Mouse (Mus musculus) megakaryocyte progenitor cell, adult 5-6 weeks (primary cell): Measurements from ENCODE around the gene Cacna1c. TPM values are rescaled to one million over a fixed set of nuclear protein-coding genes. Genes with fewer than 3 reads are reported as not detected.

Experiments
- ATAC-seq: replicated peaks from 2 replicates; pipeline ENCODE4 v1.8.0; 2016; ENCODE audit warnings: mild to moderate bottlenecking, moderate TSS enrichment, inconsistent platforms; ENCODE audit not compliant: poor library complexity
- total RNA-seq, 2 experiments: library from RNA; stranded (forward) in 1 of 2; stranded (reverse) in 1 of 2; fragments of 157-497, 149-512 nt in 1 of 2; fragments of 200-1000 nt in 1 of 2; gene quantifications; 2 replicates each; pipeline versions ENCODE4 v1.2.3 to v1.2.4; 2015 to 2017

The Cacna1c gene
- total RNA-seq, 2 experiments from 2014 or later = not detected

DNA sequence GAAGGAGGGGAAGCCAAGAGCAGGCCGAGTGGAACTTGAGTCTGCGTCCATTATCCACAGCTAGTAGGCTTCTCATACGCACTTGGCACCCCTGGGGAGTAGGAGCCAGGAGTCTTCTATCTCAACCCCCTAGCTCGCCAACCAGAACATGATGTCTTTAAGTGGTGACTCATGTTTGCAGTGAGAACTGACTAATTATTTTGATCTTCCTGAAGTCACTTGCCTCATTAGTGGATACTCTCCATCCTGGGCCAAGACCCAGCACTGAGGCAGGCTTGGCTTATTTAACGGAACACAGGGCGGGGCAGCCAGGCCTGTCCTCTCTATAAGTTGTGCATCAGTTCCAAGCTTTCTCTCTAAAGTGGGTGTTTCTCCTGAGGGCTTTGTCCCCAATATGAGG lies 177.3 kb downstream of the Cacna1c start:
- ATAC-seq = no peak

DNA sequence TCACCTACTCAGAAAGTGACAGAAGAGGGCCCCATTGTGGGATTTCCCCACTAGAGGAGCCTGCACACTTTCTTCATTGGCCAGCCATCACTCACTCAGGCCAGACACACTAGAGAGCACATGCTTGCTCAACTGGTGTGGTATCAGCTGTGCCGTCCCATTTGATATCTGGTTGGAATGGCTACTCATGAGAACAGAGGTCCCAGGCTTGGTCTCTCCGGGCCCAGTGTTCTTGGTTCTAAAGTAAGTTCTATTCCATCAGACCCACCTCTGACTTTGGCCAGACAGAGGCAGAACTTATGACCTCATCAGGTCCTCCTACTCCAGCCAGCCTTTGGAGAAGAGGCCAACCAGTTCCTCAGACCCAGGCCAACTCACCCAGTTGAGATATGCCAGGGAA lies 178.0 kb downstream of the Cacna1c start:
- no peak for ATAC-seq

DNA sequence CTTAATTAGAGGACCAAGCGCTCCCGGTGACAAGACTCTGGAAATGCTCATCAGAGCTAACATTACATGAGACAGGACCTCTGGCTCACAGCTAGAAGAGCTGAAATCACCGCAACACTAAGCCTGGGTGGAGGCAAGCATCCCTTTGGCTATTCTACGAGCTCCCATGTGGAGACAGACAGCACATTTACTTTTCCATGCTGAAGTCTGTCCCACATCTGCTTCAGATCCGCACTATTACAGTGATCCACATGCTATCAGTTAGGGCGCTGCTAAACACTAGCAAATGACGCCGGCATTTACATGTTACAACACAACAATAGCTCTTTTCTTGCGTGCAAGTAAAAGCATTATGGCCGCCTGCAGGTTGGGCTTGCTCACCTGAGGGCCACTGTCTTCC lies 178.7 kb downstream of the Cacna1c start:
- no peak for ATAC-seq

DNA sequence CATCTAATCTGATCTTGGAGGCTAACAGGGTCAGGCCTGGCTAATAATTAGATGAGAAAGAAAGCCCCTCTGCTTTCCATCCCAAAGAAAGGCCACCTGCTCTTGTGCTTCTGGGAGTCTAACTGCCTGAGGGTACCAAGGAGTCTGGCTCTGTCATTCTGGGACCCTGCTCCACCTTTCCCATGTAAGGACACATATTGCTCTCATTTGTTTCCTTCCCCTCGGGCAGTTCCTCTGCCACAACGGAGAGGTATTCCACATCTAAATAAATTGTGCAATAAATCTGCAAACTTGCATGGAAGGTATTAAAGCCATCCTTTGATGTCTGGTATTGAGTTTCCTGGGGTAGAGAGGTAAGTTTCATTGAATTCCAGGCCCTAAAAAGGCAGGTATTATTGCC lies 180.9 kb downstream of the Cacna1c start:
- no peak for ATAC-seq

DNA sequence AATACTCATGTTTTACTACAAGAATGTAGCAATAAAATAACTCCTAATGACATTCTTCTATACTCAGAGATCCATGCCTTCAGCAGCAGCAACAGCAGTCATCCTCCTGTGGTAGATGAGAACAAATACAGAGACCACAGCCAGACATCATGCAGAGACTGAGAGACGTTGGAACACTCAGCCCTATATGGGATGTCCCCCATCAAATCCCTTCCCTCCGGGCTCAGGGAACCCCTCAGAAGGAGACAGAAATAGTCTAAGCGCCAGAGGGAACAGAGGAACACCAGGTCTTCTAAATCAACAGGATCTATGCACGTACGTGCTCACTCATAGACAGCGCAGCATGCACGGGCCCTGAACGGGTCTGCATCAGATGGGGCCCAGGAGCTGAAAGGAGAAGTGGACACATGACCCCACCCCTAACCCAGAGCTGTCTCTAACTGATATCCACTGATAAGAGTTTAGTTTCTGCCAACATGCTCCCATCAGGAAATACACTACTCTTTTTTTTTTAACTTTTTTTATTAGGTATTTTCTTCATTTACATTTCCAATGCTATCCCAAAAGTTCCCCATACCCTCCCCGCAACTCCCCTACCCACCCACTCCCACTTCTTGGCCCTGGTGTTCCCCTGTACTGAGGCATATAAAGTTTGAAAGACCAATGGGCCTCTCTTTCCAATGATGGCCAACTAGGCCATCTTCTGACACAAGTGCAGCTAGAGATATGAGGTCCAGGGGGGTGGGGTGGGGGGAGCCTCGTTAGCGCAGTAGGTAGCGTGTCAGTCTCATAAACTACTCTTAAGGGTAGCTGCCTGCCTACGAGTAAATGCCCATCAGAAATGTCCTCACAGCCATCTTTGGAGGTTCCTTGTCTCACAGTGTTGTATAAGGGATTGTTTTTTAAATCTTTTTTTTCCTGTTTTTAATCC lies 182.8 kb downstream of the Cacna1c start:
- peak; percentile 86 for ATAC-seq

DNA sequence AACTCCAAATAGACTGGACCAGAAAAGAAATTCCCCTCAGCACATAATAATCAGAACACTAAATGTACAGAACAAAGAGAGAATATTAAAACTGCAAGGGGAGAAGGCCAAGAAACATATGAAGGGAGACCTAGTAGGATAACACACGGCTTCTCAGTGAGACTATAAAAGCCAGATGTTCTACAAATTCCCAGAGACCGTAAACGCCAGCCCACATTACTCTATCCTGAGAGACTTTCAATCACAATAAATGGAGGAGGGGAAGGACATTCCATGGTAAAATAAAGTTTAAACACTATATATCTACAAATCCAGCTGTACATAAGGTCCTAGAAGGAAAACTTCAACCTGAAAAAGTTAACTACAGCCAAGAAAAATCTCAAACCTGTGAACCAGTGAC lies 185.3 kb downstream of the Cacna1c start:
- no peak for ATAC-seq

DNA sequence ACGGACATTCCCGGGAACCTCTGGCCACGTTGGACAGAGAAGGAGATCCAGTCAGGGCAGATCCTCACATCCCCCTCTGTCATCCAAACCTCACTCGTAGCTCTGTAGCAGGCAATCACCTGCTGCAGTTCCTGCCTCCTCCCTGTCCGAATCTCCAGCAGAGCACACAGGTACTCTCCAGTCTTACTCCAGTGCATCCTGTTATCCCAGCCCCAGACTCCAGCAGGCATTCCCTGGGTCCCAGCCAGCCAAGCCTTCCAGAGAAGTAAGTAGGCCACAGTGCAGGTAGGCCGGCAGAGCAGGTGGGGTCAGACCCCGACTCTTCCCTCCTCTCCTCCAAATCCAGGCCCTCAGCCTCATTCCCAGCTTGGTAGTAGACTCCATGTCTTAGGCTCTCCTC lies 186.7 kb downstream of the Cacna1c start:
- no peak for ATAC-seq

DNA sequence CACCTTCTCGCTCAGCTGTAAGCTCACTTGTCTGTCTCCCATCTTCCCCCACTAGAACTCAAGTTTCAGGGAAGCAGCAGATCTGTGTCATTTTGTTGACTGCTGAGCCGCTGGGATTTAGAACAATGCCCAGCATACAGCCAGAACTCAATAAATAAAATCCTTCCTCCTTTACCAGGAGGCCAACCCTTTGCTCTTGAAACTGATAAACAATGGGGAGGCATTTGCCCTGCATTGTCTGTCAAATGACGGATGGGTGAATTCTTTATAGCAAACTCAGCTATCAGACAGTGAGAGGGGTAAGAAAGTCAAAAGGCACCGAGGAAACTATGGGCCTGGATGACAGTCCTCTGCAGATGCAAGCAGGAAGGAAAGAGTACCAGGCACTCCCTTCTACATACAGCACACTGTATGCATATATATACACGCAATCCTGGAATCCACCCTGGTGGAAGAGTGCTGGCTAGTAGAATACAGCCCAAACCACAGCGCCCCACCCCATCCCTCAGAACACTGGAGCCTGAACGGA lies 187.5 kb downstream of the Cacna1c start:
- no peak for ATAC-seq

DNA sequence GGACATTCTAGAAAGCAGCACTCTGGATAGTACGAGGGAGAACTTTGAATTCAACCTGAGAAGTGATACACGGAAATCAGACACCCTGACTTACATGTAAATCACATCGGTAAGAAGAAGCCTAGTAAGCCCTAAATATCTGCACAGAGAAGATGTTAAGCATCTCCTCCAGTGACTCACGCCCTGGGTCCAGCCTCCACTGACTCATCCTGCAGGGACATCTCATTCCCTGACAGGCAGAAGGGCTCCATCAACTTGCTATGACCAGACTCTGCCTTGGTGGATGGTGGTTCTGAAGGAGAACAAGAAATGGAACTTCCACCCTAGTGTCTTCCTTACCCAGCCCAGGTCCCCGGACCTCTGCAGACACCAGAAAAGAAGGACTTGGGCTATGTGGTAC lies 191.6 kb downstream of the Cacna1c start:
- ATAC-seq = no peak

DNA sequence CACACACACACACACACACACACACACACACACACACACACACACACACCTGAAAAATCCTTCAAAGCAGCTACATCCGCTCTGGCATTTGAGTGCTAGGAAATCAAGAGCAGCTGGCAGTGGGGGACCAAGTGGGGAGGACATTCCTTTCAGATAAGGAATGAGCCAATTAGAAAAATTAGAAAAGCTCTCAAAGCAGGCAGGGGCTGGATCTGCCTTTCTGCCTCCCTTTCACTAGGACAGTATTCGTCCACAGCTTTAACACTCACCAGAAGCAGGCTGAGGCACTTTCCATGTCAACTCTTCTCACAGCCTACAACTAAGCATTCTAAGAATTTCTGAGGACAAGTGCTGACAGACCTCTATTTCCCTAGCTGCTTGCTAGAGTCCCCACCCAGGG lies 194.8 kb downstream of the Cacna1c start:
- no peak for ATAC-seq

DNA sequence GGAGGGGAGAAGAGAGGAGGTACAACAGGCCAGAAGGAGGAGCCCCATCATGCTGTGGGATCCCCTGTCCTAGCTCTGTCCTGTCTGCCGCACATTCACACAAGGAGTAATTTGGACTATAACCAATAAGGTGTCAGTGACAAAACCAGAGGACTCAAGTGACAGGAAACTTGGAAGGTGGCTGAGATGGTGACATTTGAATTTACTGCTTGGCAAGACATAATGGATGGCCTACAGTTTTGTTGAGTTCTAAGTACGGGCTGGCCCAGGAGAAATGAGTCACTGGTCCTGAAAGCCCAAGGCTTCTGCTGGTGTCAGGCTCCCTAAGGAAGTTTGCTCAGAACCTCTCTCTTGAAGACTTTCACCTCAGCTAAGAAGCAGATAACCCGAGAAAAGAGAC lies 196.0 kb downstream of the Cacna1c start:
- no peak for ATAC-seq

DNA sequence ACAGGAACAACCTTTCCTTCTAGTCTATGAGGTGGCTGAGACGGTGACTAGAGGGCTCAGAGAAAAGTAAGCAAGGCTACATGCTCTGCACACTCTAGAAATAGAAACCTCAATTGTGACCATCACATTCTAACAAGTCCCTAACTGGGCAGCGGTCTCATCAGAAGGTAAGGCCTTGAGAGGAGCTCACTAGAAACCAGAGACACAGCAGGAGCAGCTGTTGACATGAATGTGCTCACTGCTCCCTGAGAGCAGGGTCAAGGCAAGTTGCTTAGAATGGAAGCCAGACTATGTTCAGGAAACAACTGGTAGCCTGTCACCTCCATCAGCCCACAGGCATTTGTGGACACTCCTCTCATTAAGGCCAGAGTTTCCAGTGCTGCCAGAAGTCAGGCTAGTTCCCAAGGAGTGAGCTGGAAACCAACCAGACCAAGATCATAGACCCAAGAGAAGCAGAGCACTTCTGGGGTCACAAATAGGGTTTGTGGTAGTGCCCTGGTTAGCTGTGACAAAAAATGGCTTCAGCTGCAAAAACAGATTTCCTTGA lies 196.8 kb downstream of the Cacna1c start:
- ATAC-seq = no peak

DNA sequence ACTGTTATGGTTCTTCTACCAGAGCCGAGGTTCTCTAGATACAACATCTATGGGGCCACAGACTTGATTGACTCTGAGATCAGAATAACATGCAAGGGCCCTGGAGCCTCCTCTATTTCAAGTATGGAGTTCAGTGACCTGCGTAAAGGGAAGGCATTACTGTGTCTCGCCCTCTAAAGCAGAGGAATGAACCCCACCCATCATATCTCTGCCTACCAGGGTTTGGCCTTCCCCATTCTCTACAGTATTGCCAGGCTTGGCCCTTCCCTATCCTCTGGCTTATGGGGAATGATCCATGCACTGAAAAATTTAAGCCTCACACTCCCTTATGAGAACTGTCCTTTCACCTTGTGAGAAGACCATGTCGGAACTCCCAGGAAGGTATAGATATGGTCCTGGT lies 198.8 kb downstream of the Cacna1c start:
- ATAC-seq = no peak

DNA sequence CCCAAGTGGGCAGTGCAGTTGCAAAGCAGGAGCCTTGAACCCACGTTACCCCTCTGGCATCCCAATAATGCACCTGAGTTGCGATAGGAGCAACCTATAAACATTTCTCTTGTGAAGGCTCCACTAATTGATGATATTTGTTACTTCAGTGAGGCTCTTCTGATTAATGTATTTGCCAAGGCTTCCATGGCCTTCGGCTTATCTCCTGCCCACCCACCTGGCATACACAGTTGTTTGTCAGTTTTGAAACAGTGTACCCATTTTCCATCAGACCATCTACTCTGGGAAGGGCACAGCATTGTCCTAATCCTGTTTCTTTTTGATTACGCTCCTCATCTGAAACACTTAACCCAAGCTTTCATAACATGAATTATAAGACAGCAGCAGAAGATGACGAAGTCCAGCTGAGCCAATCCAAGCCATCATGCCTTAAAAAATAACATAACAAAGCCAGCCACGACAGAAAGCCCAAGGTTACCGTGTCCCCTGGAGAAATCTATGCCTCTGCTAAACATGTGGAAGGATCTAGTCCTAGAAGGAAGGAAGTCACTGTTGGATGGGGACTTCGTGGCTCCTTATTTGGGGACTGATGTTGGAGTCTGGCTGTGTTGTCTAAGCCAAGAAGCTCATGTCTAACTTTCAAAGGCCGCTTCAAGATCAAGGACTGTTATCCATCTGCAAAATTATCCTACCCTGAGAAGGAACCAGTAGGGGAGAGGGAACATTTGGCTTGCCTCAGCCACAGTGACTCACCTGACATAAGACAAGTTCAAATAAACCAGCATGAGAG lies 201.8 kb downstream of the Cacna1c start:
- no peak for ATAC-seq

DNA sequence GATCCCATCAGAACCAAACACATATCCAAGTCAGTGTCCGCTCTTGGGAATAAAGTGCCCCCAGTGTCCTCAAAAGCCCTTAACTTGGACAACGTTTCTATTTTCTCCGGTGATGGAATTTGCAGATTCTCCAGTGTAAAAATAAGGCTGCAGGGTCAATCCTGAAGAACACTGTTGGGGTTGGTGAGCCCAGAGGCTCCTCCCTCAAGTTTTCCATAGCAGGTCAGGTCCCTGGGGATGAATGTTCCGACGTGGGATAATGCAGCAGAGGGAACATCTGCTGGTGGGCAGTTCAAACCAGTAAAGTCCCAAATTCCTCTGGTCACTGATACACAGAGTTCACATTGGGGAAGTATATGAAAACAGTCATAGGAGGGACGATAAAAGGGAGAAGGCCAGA lies 203.8 kb downstream of the Cacna1c start:
- no peak for ATAC-seq

DNA sequence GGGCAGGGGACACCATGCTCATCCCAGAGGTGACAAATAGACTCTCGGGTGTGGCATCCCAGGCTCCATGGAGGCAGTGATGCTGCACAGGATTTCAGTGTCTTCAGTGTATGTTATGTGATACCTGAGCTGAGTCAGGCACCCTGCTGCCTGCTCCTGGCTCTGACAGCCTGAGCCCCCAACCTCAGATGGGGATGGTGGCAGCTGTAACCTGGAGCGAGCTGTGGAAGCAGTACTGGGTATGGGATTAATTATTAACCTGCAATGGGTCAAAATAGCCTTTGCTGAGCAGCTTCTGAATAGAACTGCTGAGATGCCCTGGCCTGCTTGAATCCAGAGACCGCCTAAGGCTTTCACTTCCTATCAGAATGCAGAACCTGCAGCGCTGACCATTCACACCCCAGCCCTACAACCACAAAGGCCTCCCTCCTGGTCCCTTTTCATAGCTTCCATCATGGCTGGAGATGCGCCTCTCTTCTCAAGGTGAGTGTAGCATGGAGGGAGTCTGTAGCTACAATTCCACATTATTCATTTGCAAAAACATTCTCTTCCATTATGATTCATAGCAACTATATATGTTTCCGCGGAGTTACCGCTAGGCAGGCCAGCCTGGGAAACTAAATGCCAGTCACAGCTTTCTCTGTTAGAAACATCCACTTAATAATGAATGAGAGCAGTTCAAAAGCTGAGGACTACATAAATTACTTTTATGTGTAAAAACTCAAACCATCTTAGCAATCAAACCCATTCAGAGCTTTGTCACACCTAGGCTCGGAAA lies 206.0 kb downstream of the Cacna1c start:
- no peak for ATAC-seq

DNA sequence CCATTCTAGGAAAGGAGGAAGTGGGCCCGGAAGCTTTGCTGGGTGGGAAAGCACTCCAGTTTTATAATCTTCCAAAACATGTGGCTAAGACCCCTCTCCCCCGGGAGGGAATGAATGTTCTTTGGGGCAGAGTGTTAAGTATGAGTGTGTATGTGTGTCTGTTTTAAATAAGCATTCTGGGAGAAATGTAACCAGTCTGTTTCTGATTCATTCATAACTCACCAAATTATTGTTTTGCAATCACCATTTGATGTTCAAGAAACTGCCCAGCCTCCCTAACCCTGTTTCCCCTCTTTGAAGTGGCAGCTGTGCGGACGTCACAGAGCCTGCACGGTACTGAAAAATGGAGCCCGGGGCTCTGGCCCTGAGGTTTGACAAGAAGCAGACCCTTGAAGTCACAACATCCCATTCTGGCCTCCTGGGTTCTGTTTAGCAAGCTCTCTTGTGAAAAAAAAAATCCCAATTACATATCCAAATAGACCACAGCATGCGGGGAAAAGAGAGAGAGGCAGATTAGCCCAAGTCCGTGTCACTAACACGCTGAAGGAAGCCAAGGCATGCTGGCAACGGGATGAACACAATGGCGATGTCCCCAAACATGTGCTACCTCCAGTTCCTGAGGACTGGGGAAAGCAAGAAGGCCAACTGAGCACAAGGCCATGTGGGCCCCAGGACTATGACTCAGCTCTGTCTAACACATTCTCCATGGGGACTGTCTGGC lies 211.9 kb downstream of the Cacna1c start:
- no peak for ATAC-seq

DNA sequence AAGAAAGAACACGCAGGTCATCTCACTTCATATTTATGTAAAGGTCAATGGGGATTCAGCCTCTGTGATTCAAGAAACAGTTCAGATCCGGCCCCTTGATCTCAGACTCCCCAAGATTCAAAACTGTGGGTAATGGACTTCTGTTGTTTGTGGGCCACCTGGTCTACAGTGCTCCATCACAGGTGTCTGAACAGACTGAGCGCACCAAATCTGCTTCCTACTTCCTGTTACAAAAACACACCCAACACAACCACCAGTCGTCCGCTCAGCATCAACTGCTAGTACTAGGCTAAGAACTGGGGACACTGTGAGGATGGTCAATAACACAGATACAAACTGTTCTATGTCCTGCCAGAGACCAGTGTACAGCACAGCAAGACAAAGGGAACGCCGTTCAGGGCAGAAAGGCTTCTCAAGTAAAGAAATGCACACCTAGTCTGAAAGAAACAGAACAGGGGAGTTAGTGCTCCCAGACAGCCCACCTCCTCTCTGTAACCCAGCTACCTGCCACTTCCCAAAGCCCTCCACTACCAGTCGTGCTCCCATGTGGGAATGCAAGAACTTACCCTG lies 212.7 kb downstream of the Cacna1c start:
- no peak for ATAC-seq

DNA sequence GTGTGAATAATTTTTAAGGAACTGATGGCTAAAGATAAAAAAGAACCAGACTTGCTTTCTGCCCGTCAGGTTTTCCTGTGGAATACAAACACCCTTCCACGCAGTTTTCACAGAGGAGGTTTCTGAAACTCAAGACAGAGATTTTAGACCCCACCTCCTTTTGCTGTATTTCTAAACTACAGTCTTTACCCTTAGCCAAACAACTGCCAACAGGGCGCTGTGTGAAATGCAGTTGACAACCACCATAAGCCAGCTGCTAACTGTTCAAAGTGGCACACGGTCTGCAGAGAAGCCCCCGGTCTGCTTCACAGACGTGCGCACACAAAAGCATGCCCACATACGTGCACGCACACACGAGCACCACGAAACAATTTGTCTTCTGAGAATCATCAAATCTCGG lies 216.0 kb downstream of the Cacna1c start:
- ATAC-seq = no peak
